Mouse (Mus musculus): ENCODE results near the gene Erich2. TPM values are rescaled to one million over a fixed set of nuclear protein-coding genes. Genes with fewer than 3 reads are reported as not detected.

The Erich2 gene
- total RNA-seq (2014; rRNA removed) = 0.52 and 0.66 TPM in 2 replicates
- polyA plus RNA-seq (2015; fragmentation: Nextera tagmentation; extraction: Ambion mirVana) = 3.1 and 3.4 TPM in 2 replicates

- H3K9me3 ChIP-seq (ENCODE audit: low read length) = no peaks in the 10 kb centered on the region
- H3K4me3 ChIP-seq (ENCODE audit: low read depth, low read length) = peak within 1 kb of the TSS; percentile 68
- H3K9ac ChIP-seq (replicated peaks; ENCODE audit: low read length, poor library complexity, severe bottlenecking) = peak within 1 kb of the TSS; percentile 58
- ATAC-seq (ENCODE audit: low FRiP score) = no peak
- no peaks in the 10 kb centered on the region for H3K36me3 ChIP-seq (ENCODE audit: insufficient read depth, low read length)
- H3K27me3 ChIP-seq (ENCODE audit: insufficient read depth, low read length) = no peaks in the 10 kb centered on the region
- DNase-seq (ENCODE audit: low spot score) = peak; percentile 35
- peak within 1 kb of the TSS; percentile 94 for H3K4me2 ChIP-seq (ENCODE audit: low read depth, low read length, poor library complexity, severe bottlenecking)
- H3K27ac ChIP-seq (ENCODE audit: low read depth, low read length) = 0 out of 2 replicates have a peak within 1 kb of the TSS, but pooled peaks have one; percentile 38
- WGBS = 6% methylated on average over 10 of the region's 10 CpGs
- no peak for TF ChIP-seq CTCF (IDR thresholded peaks at IDR 0.05)
- H3K4me1 ChIP-seq (ENCODE audit: insufficient read depth, low read length) = 0 out of 2 replicates have a peak, but pooled peaks cover 4% of the 10 kb centered on the region
Observed at GRCm38 (mm10) chr2:70508496-70508895, at the start of gene Erich2. Erich2 (plus strand) TSS chr2:70508819.

DNA sequence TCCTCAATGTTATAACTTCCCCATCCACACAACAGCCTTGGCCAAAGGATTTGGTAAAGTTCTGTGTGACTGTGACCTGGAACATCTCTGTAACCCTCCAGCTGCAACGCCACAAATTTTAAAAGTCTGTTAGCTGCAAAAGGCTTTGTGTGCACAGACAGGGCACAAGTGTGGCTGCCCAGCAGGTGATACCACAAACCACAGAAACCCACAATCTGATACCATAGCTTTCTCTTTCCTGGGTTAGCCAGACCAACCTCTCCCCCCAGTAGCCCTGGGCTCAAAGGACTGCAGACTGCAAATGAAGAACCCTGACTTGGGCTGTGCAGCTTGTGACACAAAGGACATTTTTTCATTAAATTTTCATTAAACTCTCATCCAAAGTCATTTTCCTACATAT lies 45.0 kb upstream of the Erich2 start:
- H3K27ac ChIP-seq (ENCODE audit: low read depth, low read length) = no peak overlapping the region
- no peak for TF ChIP-seq CTCF (IDR thresholded peaks at IDR 0.05)
- no peaks in the 10 kb centered on the region for H3K4me1 ChIP-seq (ENCODE audit: insufficient read depth, low read length)
- DNase-seq (ENCODE audit: low spot score) (no peak), ATAC-seq (ENCODE audit: low FRiP score) (no peak)
- no peaks in the 10 kb centered on the region for H3K36me3 ChIP-seq (ENCODE audit: insufficient read depth, low read length)
- no peak overlapping the region for H3K4me3 ChIP-seq (ENCODE audit: low read depth, low read length)
- H3K4me2 ChIP-seq (ENCODE audit: low read depth, low read length, poor library complexity, severe bottlenecking) = no peak overlapping the region
- no peaks in the 10 kb centered on the region for H3K9me3 ChIP-seq (ENCODE audit: low read length)
- WGBS = 92% methylated on average over 1 of the region's 1 CpGs
- H3K9ac ChIP-seq (replicated peaks; ENCODE audit: low read length, poor library complexity, severe bottlenecking) = no peak overlapping the region
- no peaks in the 10 kb centered on the region for H3K27me3 ChIP-seq (ENCODE audit: insufficient read depth, low read length)

- TF ChIP-seq CTCF (IDR thresholded peaks at IDR 0.05) = no peak
- DNase-seq (ENCODE audit: low spot score) = no peak
- ATAC-seq (ENCODE audit: low FRiP score) = no peak
Observed at GRCm38 (mm10) chr2:70471136-70471535, 37.5 kb upstream of the Erich2 start.

GRCm38 (mm10) chr2:70471861-70472620 lies 36.6 kb upstream of the Erich2 start:
- Histone ChIP-seq H3K27ac (ENCODE audit: low read depth, low read length) (no peak overlapping the region), H3K27me3 (ENCODE audit: insufficient read depth, low read length) (peaks cover 35% of the 10 kb centered on the region), H3K36me3 (ENCODE audit: insufficient read depth, low read length) (no peaks in the 10 kb centered on the region), H3K9me3 (ENCODE audit: low read length) (no peaks in the 10 kb centered on the region), H3K9ac (replicated peaks; ENCODE audit: low read length, poor library complexity, severe bottlenecking) (0 out of 2 replicates have a peak overlapping the region, but pooled peaks have one; percentile 37), H3K4me1 (ENCODE audit: insufficient read depth, low read length) (peaks cover 6% of the 10 kb centered on the region; the same call in 1 of the 2 replicates), H3K4me3 (ENCODE audit: low read depth, low read length) (peak overlapping the region; percentile 40), H3K4me2 (ENCODE audit: low read depth, low read length, poor library complexity, severe bottlenecking) (peak overlapping the region; percentile 70)
- no peak for ATAC-seq (ENCODE audit: low FRiP score)
- 1% methylated on average over 45 of the region's 48 CpGs for WGBS
- TF ChIP-seq CTCF (IDR thresholded peaks at IDR 0.05) = no peak
- DNase-seq (ENCODE audit: low spot score) = no peak

More at GRCm38 (mm10) chr2:70471136-70471535, 37.5 kb upstream of the Erich2 start:
- Histone ChIP-seq H3K36me3 (ENCODE audit: insufficient read depth, low read length) (no peaks in the 10 kb centered on the region), H3K4me2 (ENCODE audit: low read depth, low read length, poor library complexity, severe bottlenecking) (no peak overlapping the region), H3K9ac (replicated peaks; ENCODE audit: low read length, poor library complexity, severe bottlenecking) (no peak overlapping the region), H3K4me1 (ENCODE audit: insufficient read depth, low read length) (peaks cover 6% of the 10 kb centered on the region; the same call in 1 of the 2 replicates), H3K4me3 (ENCODE audit: low read depth, low read length) (no peak overlapping the region), H3K27me3 (ENCODE audit: insufficient read depth, low read length) (peaks cover 29% of the 10 kb centered on the region), H3K27ac (ENCODE audit: low read depth, low read length) (no peak overlapping the region), H3K9me3 (ENCODE audit: low read length) (no peaks in the 10 kb centered on the region)
- WGBS = 31% methylated on average over 5 of the region's 5 CpGs

- Histone ChIP-seq H3K4me2 (ENCODE audit: low read depth, low read length, poor library complexity, severe bottlenecking) (no peak overlapping the region), H3K9ac (replicated peaks; ENCODE audit: low read length, poor library complexity, severe bottlenecking) (no peak overlapping the region), H3K4me1 (ENCODE audit: insufficient read depth, low read length) (no peaks in the 10 kb centered on the region), H3K36me3 (ENCODE audit: insufficient read depth, low read length) (no peaks in the 10 kb centered on the region), H3K4me3 (ENCODE audit: low read depth, low read length) (no peak overlapping the region), H3K27ac (ENCODE audit: low read depth, low read length) (no peak overlapping the region), H3K9me3 (ENCODE audit: low read length) (no peaks in the 10 kb centered on the region), H3K27me3 (ENCODE audit: insufficient read depth, low read length) (no peaks in the 10 kb centered on the region)
- ATAC-seq (ENCODE audit: low FRiP score) = no peak
- DNase-seq (ENCODE audit: low spot score) = no peak
- WGBS = 51% methylated on average over 13 of the region's 13 CpGs
- no peak for TF ChIP-seq CTCF (IDR thresholded peaks at IDR 0.05)
Observed at GRCm38 (mm10) chr2:70497715-70498318, 10.8 kb upstream of the Erich2 start.

DNA sequence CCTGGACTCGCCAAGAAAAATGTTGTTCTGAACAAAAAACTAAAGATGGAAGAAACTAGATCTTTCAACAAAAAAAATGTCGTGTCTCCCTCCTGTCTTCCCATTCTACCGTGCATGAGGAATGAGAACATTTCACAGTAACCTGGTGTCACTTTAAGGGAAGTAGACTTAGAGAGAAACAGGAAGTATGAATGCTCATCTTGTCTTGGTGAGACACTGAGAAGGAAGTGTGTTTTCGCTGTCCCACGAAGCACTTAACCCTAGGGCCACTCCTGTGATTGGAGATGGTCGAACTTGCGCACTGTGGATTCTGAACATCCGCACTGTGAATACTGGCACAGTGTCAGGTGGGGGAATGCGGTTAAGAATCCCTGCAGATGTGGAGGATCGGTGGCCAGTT lies 5.2 kb upstream of the Erich2 start:
- H3K27me3 ChIP-seq (ENCODE audit: insufficient read depth, low read length) = no peaks in the 10 kb centered on the region
- TF ChIP-seq CTCF (IDR thresholded peaks at IDR 0.05) = no peak
- ATAC-seq (ENCODE audit: low FRiP score) (no peak), DNase-seq (ENCODE audit: low spot score) (no peak)
- H3K4me1 ChIP-seq (ENCODE audit: insufficient read depth, low read length) = 0 out of 2 replicates have a peak, but pooled peaks cover 1% of the 10 kb centered on the region
- no peak overlapping the region for H3K4me3 ChIP-seq (ENCODE audit: low read depth, low read length)
- H3K9me3 ChIP-seq (ENCODE audit: low read length) = no peaks in the 10 kb centered on the region
- H3K9ac ChIP-seq (replicated peaks; ENCODE audit: low read length, poor library complexity, severe bottlenecking) = no peak overlapping the region
- no peak overlapping the region for H3K4me2 ChIP-seq (ENCODE audit: low read depth, low read length, poor library complexity, severe bottlenecking)
- H3K27ac ChIP-seq (ENCODE audit: low read depth, low read length) = no peak overlapping the region
- no peaks in the 10 kb centered on the region for H3K36me3 ChIP-seq (ENCODE audit: insufficient read depth, low read length)
- WGBS = 88% methylated on average over 10 of the region's 10 CpGs

All from midbrain, postnatal 0 days (tissue).